Mouse (Mus musculus): Measurements from ENCODE around the gene Tanc2.

The Tanc2 gene

DNA sequence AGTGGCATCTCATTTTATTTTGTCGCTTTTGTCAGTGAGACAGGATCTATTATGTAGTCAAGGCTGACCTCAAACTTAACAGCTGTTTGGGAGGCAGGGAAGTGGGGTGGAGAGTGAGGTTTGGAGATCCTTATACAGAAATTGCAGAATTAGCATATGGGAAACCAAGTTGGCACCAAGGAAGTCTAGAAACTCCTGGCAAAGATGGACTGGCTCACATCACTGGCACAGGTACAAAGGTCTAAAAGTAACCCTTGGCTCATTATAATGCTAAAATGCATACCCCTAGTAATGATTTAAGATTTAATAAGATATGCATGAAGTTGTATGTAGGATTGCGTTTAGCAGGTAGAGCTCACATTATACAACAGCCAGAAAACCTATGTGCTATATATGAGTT is 58.2 kb downstream of the Tanc2 start:
- no peak for DNase-seq (ENCODE audit: low spot score)

GRCm38 (mm10) chr11:105654616-105655015 is 64.8 kb downstream of the Tanc2 start:
- no peak for DNase-seq (ENCODE audit: low spot score)

DNA sequence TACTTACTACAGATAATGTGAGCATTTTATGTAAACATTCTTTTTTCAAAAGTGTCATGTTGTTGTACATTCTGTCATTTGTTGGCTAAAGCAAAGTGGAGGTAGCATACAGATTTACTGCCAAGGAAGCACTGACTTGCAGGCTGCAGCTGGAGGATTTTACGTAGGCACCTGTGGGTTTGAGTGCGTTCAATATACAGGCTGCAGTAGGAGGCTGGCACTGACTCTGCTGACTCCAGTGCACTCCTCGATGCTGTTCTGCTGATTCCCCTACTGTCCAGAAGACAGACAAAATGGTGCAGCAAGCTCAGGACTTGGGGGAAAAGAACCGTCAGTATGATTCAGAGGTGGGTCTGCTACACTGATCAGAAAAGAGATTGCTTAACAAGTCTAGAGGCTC is 65.5 kb downstream of the Tanc2 start:
- DNase-seq (ENCODE audit: low spot score), result no peak

GRCm38 (mm10) chr11:105667879-105668278 is 78.1 kb downstream of the Tanc2 start:
- DNase-seq (ENCODE audit: low spot score), result no peak

DNA sequence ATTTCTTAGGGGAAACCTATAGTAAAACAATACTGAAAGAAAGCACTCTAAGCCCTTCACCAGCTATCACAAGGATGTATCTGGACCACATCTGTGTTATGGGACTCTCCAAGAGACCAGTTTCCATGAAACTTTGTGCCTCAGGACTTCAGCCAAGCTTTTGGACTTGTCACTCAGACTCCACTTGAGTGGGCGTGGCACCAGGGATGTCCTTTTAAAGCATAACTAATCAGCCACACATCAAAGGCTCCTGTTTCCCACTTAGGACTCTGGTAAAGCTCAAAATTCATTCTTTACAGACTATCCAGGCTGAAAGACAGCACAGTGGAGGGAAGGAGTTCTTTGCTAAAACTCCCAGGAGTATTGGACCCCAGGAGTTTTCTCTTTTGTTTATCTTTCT is 89.2 kb downstream of the Tanc2 start:
- DNase-seq (ENCODE audit: low spot score), result no peak

GRCm38 (mm10) chr11:105684747-105685146 is 95.0 kb downstream of the Tanc2 start:
- no peak for DNase-seq (ENCODE audit: low spot score)

DNA sequence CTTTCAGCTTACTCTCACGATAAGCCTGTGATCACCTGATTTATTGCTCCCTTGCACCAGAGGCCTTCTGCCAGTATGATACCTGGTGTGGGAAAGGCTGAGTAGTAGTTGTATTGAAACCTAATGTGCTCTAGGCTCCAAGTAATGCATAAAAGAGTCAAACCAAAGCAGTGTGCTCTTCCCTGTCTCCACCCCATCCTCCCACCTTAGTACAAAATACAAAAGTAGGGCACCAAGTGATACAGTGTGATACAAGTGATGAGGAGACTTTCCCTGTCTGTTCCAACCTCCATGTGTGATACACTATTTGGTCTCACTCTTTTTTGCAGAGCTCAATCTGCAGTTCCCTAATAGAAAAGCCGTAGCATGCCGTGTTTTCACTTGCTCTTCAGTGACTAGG is 110.7 kb downstream of the Tanc2 start:
- no peak for DNase-seq (ENCODE audit: low spot score)

- DNase-seq (ENCODE audit: low spot score), result no peak
Measured at GRCm38 (mm10) chr11:105719660-105720059, 129.9 kb downstream of the Tanc2 start.

- DNase-seq (ENCODE audit: low spot score), result peak; percentile 3
Measured at GRCm38 (mm10) chr11:105731541-105731940, 141.8 kb downstream of the Tanc2 start.

DNA sequence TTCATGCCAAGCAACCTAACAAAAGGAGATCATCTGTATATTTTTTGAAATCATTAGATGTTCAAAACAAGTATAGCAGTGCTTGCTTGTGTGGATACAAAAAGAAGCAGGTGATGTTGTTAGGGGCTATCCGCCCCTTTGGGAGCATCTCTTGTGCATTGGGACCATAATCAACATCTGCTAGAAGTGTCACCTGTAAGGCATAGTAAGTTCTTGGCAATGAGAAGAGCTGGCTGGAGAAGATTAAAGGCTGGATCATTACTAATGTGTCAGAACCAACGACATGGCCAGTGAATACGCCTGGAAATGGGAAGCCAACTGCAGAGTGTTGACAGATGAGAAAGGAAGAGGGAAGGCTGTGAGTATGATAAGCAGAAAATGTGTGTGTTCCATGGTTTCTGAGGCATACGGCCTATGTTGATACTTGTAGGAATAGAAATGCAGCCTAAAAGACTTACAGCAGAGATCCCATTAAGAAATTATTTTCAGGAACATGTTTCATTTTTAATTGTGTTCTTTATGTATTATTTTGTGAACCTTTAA is 142.3 kb downstream of the Tanc2 start:
- DNase-seq (ENCODE audit: low spot score), result no peak

DNA sequence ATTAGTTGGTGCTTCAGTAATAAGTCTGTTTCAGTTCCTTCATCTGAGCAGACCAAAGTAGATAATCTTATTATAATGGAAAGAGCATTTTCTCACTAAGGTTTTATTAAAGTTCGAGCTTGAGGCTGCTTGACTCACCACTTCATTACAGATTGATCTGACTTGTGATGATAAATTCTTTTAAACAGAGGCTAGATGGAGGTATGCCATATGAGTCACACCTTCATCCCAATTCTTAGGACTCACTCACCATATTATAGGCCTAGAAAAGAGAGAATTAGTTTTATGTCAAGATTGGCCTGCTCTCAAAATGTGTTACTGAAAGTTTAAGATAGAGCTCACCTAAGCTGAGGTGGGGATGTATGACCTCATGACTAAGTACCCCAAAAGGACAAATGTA is 153.4 kb downstream of the Tanc2 start:
- DNase-seq (ENCODE audit: low spot score), result no peak

GRCm38 (mm10) chr11:105749297-105750071 is 159.7 kb downstream of the Tanc2 start:
- no peak for DNase-seq (ENCODE audit: low spot score)

- no peak for DNase-seq (ENCODE audit: low spot score)
Measured at GRCm38 (mm10) chr11:105758561-105759203, 168.9 kb downstream of the Tanc2 start.

DNA sequence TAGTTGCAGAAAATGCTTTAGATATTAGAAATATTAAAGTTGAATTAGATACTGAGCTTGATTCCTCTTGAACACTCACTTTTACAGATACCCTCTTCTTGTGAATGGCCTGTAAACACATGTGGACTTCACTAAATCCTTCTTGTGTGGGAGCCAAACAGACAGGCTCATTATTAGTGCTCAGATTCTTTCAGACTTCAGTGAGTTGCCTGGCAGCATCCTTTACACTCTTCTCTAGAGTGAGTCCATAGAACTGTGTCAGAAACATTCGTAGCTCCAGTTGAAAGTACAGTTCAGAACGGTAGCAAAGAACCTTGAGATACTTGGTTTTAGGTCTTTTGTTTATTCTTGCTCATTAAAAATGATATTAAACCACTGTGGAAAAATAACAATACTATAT is 169.6 kb downstream of the Tanc2 start:
- DNase-seq (ENCODE audit: low spot score), result no peak

DNA sequence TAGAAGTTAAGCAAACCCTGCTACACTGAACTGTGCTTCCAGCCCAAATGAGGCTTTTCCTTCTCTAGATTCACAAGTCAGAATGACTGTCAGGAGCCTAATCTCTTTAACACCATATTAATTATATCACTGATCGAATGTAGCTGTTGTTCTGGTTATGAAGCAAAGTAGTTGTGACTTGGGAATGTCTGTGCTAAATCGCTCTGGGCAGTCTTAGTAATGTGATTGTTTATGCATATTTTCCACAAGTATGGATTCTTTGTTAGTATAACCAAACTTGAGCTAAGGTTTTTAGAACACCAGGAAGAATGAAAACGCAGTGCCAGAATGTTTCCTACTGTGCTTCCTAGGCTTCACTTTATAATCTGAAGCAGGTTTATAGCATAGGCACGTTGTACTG is 170.6 kb downstream of the Tanc2 start:
- no peak for DNase-seq (ENCODE audit: low spot score)

DNA sequence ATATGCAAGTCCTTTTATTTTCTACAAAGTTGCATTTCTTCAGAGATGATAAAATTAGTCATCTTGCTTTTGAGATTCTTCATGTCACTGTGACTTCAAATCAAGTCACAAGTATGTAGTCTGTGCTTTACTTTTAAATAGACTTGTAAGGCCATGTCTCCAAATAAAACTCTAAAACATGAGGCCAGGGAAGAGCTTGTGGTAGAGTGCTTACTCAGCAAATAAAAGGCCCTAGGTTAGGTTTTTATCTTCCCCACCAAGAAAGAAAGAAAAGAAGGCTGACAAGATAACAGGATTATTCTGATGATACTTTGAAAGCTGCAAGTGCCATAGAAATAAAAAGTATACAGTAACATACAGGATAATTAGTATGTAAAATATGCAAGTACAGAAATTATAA is 188.0 kb downstream of the Tanc2 start:
- no peak for DNase-seq (ENCODE audit: low spot score)

- no peak for DNase-seq (ENCODE audit: low spot score)
Measured at GRCm38 (mm10) chr11:105792501-105792900, 202.7 kb downstream of the Tanc2 start.

DNA sequence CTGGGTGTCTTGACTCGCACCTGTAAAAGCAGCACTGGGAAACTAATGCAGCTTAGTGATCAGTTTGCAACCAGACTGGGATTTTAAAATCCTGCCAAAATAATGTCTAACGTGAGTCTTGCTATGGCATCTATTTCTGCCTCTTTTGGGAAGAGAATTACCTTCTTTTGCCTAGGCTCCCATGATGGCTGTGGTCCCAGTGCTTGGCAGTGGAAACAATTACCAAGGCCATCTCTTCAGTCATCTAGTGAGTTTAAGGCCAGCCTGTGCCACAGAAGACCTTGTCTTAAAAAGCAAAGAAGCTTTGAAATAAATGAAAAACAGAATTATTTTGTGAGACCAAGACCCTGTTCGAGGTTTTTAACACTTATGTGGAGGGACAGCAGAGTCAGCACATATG is 213.9 kb downstream of the Tanc2 start:
- no peak for DNase-seq (ENCODE audit: low spot score)

DNA sequence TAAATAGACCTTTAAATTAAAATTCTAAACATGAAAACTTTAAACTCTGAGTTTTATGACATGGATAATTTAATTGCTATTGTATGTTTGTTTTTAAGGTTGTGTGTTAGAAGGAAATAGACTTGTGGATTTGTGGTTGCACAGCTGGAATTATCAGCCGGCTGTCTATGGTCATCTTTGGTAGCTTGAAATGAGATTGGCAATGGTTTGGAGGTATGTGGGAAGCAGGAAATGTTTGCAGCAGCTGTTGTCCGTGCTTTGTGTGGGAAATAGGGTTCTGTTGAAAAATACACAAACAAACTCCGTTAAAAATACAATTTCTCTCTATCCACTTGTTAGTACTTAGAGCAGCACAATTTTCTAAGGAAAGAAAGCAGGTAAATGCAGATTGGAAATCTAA is 215.0 kb downstream of the Tanc2 start:
- DNase-seq (ENCODE audit: low spot score), result no peak

DNA sequence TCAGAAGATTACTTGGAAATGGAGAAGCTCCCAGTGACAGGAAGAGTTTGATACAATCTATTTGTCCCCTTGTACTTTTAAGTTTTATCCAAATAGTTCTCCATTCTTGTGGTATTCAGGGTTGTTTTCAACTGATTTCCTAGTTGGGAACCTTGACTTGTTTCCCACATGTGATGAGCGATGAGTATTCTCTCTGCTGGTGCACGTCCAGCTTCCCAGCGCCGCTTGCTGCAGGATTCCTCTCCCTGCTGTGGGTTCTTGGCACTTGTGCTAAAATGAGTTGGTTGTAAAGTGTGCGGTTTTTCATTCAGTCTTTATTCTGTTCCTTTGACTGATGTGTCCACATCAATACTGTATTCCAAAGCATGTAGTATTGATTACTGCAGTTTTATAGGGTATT is 217.3 kb downstream of the Tanc2 start:
- no peak for DNase-seq (ENCODE audit: low spot score)

DNA sequence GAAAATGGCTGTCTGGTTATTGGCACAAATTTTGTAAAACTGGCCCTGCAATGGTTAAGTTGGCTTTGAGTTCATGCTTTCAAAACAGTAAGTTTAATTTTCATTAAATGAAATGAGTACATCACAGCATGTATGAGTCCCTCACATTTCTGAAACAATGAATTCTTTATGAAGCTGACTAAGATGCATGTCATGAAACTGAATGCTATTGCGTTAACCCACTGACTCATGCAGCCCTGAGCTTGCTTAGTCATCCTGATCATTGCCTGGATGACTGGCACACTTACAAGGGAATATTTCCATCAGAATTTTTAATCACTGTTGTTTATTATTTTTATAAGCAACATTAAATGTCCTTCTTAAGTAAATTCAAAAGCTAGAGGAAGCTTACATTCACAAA is 233.5 kb downstream of the Tanc2 start:
- DNase-seq (ENCODE audit: low spot score), result no peak

- DNase-seq (ENCODE audit: low spot score), result no peak
Measured at GRCm38 (mm10) chr11:105823759-105824158, 234.0 kb downstream of the Tanc2 start.

DNA sequence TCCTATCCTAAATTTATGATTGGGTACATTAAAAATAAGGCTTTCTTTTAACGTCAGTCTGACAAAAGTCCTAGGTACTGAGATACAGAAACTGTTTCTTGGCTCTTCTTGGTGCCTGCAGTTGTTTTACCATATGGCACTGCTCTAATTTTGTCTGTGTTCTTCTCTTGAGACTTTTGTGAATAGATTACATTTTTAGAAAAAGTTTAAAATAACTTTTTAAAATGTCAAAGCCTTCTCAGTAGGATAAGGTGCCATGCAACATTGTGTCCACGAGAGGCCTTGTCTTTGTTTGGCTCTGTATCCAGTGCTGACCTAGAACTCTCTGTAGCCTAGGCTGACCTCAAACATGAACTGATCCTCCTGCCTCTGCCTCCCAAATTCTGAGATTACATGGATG is 238.4 kb downstream of the Tanc2 start:
- no peak for DNase-seq (ENCODE audit: low spot score)

DNA sequence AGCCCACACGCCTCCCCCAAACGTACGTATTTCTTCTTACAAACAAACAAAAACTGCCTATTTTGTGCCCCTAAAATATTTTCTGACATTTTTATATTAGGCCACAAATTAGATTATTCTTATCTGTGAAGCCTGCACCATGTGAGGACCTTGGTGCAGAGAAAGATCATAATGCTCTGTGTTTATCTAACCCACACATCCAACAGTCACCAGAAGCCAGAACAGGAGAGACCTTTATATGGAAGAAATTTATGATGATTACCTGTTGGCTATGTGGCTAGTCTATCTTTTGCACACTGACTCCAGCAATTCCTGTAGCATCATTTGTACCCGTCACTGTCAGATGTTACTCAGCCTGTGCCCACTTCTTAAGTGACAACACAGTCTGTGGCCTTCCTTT is 245.4 kb downstream of the Tanc2 start:
- DNase-seq (ENCODE audit: low spot score), result no peak

Data from urinary bladder, postnatal 25 days (tissue).